Mouse (Mus musculus) kidney, adult 8-10 months (tissue): ENCODE data around the gene Ubox5.

Experiments used
- DNase-seq, 2 experiments: peaks; one replicate each; pipeline ENCODE4 v3.0.0; 2022

The Ubox5 gene

GRCm38 (mm10) chr2:130574960-130575359, 54.9 kb downstream of the Ubox5 start:
- no peak for DNase-seq

- DNase-seq, result no peak
Observed at GRCm38 (mm10) chr2:130569926-130570325, 59.9 kb downstream of the Ubox5 start.

- DNase-seq, result peak; percentile 30 to 45
Observed at GRCm38 (mm10) chr2:130568921-130569320, 60.9 kb downstream of the Ubox5 start.

GRCm38 (mm10) chr2:130564983-130565382, 64.9 kb downstream of the Ubox5 start:
- DNase-seq, result no peak

- peak in 1 of 2 experiments; percentile 33 for DNase-seq
Observed at GRCm38 (mm10) chr2:130564063-130564462, 65.8 kb downstream of the Ubox5 start.

GRCm38 (mm10) chr2:130563212-130564055, 66.4 kb downstream of the Ubox5 start, which contains the start of gene Mrps26:
Gene Mrps26 (plus strand): TSS chr2:130563742.
- DNase-seq, result peak; percentile 94

GRCm38 (mm10) chr2:130558015-130558414, 71.8 kb downstream of the Ubox5 start:
- no peak for DNase-seq

GRCm38 (mm10) chr2:130557462-130557861, 72.4 kb downstream of the Ubox5 start:
- no peak for DNase-seq

- peak; percentile 30 to 44 for DNase-seq
Observed at GRCm38 (mm10) chr2:130556292-130556691, 73.5 kb downstream of the Ubox5 start.

- DNase-seq, result no peak
Observed at GRCm38 (mm10) chr2:130554841-130555240, 75.0 kb downstream of the Ubox5 start.

GRCm38 (mm10) chr2:130546957-130547356, 82.9 kb downstream of the Ubox5 start:
- no peak for DNase-seq

GRCm38 (mm10) chr2:130540266-130540665, 89.6 kb downstream of the Ubox5 start:
- no peak for DNase-seq
